Mouse (Mus musculus) limb, embryonic 10.5 days (tissue): ENCODE measurements at regions not wholly inside any gene's neighbourhood (a gene's known extent, or its start where the extent isn't known, plus 50 kb on each side); places are given as distances from the start of the nearest gene placed in this dataset.

Experiments used
- DNase-seq: peaks from one replicate; pipeline ENCODE4 v3.0.0-alpha.2; 2017; ENCODE audit warnings: low spot score
- H3K27ac ChIP-seq: fragments of 300-500 bp; sonication (generic); 2 replicates; pipeline ENCODE4 v1.5.1; 2016; ENCODE audit warnings: mild to moderate bottlenecking
- H3K27me3 ChIP-seq: fragments of 300-500 bp; sonication (generic); 2 replicates; pipeline ENCODE4 v1.6.1; 2016; ENCODE audit warnings: low read depth, mild to moderate bottlenecking; ENCODE audit not compliant: poor library complexity, severe bottlenecking
- H3K36me3 ChIP-seq: fragments of 300-500 bp; sonication (generic); 2 replicates; pipeline ENCODE4 v1.6.1; 2016; ENCODE audit warnings: mild to moderate bottlenecking, moderate library complexity
- H3K4me1 ChIP-seq: fragments of 300-500 bp; sonication (generic); 2 replicates; pipeline ENCODE4 v1.6.1; 2016
- H3K4me3 ChIP-seq: fragments of 300-500 bp; sonication (generic); 2 replicates; pipeline ENCODE4 v1.5.1; 2016; ENCODE audit warnings: mild to moderate bottlenecking, moderate library complexity
- H3K9me3 ChIP-seq: fragments of 300-500 bp; sonication (generic); replicated peaks from 2 replicates; pipeline ENCODE4 v1.6.1; 2016; ENCODE audit warnings: mild to moderate bottlenecking
- WGBS: fragments of 180-500 bp; shearing (Covaris S2); methylation state at CpG from one replicate; pipeline ENCODE4 v1.1.7; 2016; 5-methylcytosine and 5-hydroxymethylcytosine counted together

DNA sequence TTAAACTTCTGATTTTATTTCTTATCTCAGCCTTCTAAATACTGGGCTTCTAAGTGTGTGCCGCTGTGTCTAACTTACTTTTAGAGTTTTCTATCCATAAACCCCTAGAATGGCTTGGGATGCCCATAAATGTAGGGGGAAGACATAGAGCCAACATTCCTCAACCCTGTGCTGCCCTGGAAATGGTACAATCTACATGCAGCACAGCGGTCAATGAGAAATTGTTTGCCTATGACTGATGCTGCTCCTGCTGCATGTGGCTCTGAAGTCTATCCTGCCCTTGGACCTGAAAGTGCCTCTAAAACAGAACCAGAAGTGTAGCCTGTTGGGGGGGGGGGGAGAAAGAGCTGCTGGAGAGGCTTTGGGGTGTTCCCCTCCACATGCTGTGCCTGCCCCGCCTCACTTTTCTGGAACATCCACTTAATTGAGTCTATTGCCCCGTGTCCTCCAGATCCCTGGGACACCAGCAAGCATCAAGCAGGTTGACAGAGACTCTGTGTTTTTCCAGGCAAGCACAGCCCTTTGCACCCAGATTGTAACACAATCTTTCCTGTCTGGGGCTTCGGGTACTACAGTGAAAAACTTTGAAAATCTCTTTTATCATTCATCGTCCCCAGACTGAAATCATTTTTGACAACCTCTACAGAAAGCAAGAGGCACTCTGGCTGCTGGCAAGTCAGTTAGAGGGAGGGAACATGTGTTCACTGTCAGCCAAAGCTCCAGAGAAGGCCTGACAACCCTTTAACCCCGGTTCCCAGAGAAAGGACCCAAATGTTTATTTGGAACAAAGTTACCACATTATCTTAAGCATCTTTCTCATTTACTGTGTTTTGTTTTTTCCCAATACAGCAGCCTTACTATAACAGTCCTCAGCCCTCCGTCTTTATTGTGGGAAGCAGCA lies 101.4 kb upstream of the Meis1 start:
- Histone ChIP-seq H3K4me1 (peaks cover 10% of the 10 kb centered on the region), H3K27me3 (0 out of 2 replicates have a peak, but pooled peaks cover 3% of the 10 kb centered on the region), H3K9me3 (no peaks in the 10 kb centered on the region), H3K4me3 (no peak overlapping the region), H3K36me3 (no peaks in the 10 kb centered on the region), H3K27ac (no peak overlapping the region)
- WGBS, result 67% methylated on average over 8 of the region's 8 CpGs
- DNase-seq, result no peak

DNA sequence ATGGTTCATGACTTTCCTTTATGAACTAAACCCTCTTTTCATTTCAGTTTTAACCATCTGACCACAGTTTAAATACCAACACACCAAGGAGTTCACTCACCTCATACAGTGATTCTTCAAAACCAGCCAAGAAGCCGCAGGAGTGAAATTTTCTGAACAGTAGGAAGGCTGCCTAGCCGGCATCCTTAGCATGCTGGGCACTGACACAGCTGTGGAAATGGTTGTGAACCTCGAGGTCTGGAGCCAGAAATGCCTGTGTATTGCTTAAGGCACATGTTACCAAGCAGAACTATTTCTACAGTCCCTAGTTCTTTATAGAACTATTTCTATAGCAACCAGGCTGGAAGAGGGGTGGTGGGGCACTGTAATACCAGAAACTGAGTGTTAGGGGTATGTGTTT lies 102.1 kb upstream of the Meis1 start:
- 0 out of 2 replicates have a peak, but pooled peaks cover 3% of the 10 kb centered on the region for H3K27me3 ChIP-seq
- WGBS, result 74% methylated on average over 3 of the region's 3 CpGs

DNA sequence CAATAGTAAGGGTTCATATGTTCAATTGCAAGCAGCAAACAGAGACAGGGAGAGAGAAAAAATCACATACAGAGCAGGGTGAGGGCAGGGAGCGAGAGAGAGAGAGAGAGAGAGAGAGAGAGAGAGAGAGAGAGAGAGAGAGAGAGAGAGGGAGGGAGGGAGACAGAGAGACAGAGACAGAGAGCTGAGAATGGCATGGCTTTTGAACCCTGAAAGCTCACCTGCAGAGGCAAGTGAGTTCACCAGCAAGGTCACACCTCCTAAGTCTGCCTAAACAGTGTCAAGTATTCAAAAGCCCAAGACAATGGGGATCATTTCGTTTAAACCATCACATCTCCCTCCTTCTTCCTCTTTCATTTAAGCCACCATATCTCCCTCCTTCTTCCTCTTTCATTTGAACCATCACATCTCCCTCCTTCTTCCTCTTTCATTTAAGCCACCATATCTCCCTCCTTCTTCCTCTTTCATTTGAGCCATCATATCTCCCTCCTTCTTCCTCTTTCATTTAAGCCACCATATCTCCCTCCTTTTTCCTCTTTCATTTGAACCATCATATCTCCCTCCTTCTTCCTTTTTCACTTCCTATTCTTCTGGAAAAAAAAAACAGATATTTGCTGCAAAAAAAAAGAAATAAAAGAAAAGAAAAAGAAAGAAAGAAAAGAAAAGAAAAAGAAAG lies 116.7 kb upstream of the Meis1 start:
- WGBS, result 57% methylated on average over 2 of the region's 2 CpGs
- DNase-seq, result no peak
- Histone ChIP-seq H3K27me3 (no peaks in the 10 kb centered on the region), H3K9me3 (no peaks in the 10 kb centered on the region), H3K4me3 (no peak overlapping the region), H3K27ac (no peak overlapping the region), H3K36me3 (no peaks in the 10 kb centered on the region), H3K4me1 (0 out of 2 replicates have a peak, but pooled peaks cover 4% of the 10 kb centered on the region)

More for the DNA sequence above, 102.1 kb upstream of the Meis1 start:
- peaks cover 10% of the 10 kb centered on the region for H3K4me1 ChIP-seq
- H3K9me3 ChIP-seq, result no peaks in the 10 kb centered on the region
- DNase-seq, result no peak
- no peaks in the 10 kb centered on the region for H3K36me3 ChIP-seq
- no peak overlapping the region for H3K4me3 ChIP-seq
- H3K27ac ChIP-seq, result no peak overlapping the region

DNA sequence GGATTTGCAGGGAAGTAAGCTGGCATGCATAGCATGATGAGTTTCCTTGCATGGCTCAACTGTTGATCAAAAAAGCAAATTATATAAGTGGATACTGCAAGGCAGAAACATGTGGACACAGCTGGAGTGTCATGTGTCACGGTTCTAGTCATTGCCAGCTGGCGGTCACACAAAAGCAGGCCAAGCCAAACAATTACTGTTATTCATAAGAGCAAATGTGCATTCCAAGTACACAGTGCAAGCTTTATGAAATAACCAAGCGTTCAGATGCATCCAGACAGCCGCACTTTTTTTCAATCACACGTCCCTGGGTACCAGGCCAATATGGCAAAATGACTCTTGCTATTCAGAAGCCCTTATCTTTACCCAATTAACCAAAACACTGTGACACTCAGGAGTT lies 119.6 kb upstream of the Meis1 start:
- Histone ChIP-seq H3K4me1 (peaks cover 11% of the 10 kb centered on the region; the same call in 1 of the 2 replicates), H3K9me3 (no peaks in the 10 kb centered on the region), H3K27ac (no peak overlapping the region), H3K27me3 (no peaks in the 10 kb centered on the region), H3K4me3 (no peak overlapping the region), H3K36me3 (no peaks in the 10 kb centered on the region)
- DNase-seq, result no peak
- 87% methylated on average over 5 of the region's 5 CpGs for WGBS

DNA sequence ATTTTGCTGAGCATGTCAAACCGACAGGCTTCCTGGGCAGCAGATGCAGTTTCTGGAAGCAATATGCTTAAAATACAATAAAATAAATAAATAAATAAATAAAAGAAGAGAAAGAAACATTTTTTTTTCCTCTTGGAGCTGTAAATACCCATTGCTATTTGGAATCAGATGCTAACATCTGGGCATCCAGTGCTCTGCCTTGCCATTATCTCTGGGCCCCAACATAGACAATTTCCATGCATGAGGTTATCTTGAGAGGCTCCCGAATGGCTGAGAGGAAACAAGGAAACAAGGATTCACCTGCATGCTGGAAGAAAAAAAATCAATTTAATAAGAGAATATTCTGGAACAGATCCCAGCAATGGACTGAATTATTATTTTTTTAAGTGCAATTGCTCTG lies 120.0 kb upstream of the Meis1 start:
- H3K4me1 ChIP-seq, result peaks cover 12% of the 10 kb centered on the region; the same call in 1 of the 2 replicates
- H3K27me3 ChIP-seq, result no peaks in the 10 kb centered on the region
- no peaks in the 10 kb centered on the region for H3K36me3 ChIP-seq
- H3K27ac ChIP-seq, result no peak overlapping the region
- DNase-seq, result no peak
- WGBS, result 86% methylated on average over 2 of the region's 2 CpGs
- no peaks in the 10 kb centered on the region for H3K9me3 ChIP-seq
- H3K4me3 ChIP-seq, result no peak overlapping the region

DNA sequence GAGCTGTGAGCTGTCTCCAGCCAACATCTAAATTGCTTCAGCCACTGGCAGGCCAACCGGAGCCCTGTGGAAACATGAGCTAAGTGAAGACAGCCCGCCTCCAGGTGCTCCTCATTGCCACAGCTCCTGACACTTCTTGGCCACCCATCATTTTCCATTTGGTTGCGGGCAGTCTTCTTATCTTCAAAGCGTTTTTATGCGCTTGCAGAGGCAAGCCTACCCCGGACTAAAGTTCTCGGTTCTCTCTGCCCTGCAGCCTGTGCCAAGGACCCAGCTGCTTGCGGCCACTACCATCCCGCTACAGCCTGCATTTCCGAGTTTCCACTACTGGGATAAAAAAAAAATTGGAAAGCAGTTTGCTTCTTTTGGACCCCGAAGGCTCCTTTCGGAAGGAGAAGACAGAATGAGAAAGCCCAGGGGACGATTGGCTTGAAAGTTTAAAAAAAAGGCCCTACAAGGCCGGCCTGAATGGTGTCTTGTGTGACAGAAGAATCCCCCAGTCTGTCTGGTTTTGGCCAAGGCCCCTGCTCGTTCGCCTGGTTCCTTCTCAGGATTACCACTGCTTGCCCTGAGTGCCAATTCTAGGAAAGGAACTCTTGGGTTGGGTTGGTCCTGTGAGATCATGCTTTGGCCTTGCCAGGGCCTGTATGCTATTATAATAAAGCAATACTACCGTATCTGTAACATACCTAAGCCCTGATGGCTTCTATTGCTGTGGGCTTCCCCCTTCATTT lies 124.6 kb upstream of the Meis1 start:
- H3K4me1 ChIP-seq, result peaks cover 9% of the 10 kb centered on the region; the same call in 1 of the 2 replicates
- no peak overlapping the region; the same call in 1 of the 2 replicates for H3K27ac ChIP-seq
- no peaks in the 10 kb centered on the region for H3K9me3 ChIP-seq
- 60% methylated on average over 17 of the region's 17 CpGs for WGBS
- no peaks in the 10 kb centered on the region for H3K36me3 ChIP-seq
- H3K4me3 ChIP-seq, result no peak overlapping the region
- peak; percentile 32 for DNase-seq
- H3K27me3 ChIP-seq, result no peaks in the 10 kb centered on the region

DNA sequence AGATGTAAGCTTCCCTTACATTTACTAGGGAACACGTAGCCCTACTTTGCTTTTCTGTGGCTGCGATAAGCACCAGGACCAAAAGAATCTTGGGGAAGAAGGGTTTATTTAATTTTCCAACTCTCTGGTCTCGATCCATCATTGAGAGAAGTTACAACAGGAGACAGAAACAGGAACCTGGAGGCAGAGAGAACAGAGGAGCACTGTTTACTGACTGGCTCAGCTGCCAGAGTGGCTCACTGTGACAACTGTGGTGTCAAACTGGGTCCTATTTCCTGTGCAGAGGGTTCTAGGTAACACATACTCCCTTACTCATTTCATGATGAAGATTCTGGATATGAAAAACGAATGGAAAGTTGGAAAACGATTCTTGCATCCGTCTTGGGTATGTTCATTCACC lies 125.7 kb upstream of the Meis1 start:
- H3K36me3 ChIP-seq, result no peaks in the 10 kb centered on the region
- H3K27me3 ChIP-seq, result no peaks in the 10 kb centered on the region
- 86% methylated on average over 6 of the region's 6 CpGs for WGBS
- no peak overlapping the region for H3K27ac ChIP-seq
- no peak for DNase-seq
- H3K4me1 ChIP-seq, result peaks cover 9% of the 10 kb centered on the region; the same call in 1 of the 2 replicates
- no peaks in the 10 kb centered on the region for H3K9me3 ChIP-seq
- no peak overlapping the region for H3K4me3 ChIP-seq

DNA sequence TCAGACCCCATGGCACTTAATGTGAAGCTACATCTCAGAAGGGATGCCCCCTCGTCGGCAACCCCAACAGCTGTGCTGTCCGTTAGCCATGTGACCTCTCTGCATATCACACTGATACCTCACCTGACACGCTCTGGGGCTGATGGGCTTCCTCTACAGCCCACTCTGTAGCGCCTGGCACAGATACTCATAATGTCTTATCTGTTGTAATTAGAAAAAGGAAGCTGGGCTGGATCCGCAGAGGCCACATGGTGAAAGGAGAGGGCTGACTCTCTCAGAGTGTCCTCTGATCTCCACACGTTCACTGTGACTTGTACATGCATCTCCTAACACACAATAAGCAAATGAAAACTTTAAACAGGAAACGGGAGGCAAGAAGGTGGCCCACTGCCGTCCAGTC lies 126.5 kb upstream of the Meis1 start:
- DNase-seq, result no peak
- H3K27me3 ChIP-seq, result no peaks in the 10 kb centered on the region
- no peak overlapping the region for H3K4me3 ChIP-seq
- peaks cover 9% of the 10 kb centered on the region; the same call in 1 of the 2 replicates for H3K4me1 ChIP-seq
- WGBS, result 86% methylated on average over 9 of the region's 9 CpGs
- H3K27ac ChIP-seq, result no peak overlapping the region
- no peaks in the 10 kb centered on the region for H3K9me3 ChIP-seq
- no peaks in the 10 kb centered on the region for H3K36me3 ChIP-seq

DNA sequence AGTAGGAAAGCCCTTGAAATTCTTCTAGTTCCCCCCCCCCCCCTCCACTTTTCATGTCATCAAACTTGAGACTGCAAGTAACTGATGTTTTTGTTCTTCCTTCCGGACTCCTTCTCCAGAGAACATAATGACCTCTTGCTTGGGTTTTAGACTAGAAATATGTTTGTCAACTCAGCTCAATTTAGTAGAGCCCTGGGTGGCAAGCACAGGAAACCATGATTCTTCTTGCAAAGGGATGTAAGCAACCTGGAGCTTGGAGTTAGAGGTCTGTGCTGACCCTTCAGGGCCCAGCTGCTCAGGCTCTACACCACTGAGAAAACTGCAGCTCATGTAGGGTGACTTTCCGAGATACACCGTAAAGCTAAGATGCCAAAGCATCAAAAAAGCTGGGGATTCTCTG lies 127.2 kb upstream of the Meis1 start:
- DNase-seq, result no peak
- WGBS, result 80% methylated on average over 3 of the region's 3 CpGs
- Histone ChIP-seq H3K36me3 (no peaks in the 10 kb centered on the region), H3K4me1 (peaks cover 9% of the 10 kb centered on the region; the same call in 1 of the 2 replicates), H3K4me3 (no peak overlapping the region), H3K27ac (no peak overlapping the region), H3K27me3 (no peaks in the 10 kb centered on the region), H3K9me3 (no peaks in the 10 kb centered on the region)

DNA sequence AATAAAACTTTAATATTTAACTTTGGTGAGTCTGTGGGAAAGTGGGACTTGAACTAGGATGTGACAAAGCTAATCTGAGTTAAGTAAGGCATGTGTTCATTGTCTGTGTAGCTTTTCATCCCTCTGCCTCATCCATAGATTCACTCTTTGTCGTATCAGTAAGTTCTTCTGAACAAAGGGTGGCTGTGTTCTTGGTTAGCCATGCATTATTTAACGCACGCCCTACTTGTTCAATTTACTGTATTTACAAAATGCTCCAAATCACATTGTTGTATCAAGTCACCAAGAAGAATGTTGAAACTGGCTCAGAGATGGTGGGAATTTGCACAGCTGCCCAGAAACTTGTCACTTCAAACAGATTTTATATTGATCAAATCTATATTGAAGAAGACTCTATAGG lies 132.2 kb upstream of the Meis1 start:
- Histone ChIP-seq H3K36me3 (no peaks in the 10 kb centered on the region), H3K4me1 (no peaks in the 10 kb centered on the region), H3K9me3 (no peaks in the 10 kb centered on the region), H3K27me3 (no peaks in the 10 kb centered on the region), H3K27ac (no peak overlapping the region), H3K4me3 (no peak overlapping the region)
- WGBS, result 91% methylated on average over 3 of the region's 3 CpGs
- DNase-seq, result no peak

DNA sequence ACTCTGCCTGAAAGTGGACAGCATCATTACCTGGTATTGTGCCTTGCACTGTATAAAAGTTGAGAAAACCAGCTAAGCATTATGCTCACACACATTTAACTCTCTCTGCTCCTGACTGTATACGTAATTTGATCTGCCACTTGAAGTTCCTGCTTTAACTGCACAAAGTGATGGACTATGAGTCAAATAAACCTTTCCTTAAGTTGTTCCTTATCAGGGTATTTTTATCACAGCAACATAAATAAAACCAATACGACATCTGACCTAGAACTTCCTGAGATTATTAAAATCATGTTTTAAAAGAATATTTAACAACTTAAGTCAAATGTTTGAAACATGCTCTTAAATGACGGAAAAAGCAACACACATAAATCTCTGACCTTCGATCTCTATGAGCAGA lies 134.9 kb upstream of the Meis1 start:
- Histone ChIP-seq H3K4me3 (no peak overlapping the region), H3K27ac (no peak overlapping the region), H3K4me1 (no peaks in the 10 kb centered on the region), H3K9me3 (no peaks in the 10 kb centered on the region), H3K36me3 (no peaks in the 10 kb centered on the region), H3K27me3 (no peaks in the 10 kb centered on the region)
- WGBS, result 74% methylated on average over 4 of the region's 4 CpGs
- no peak for DNase-seq

DNA sequence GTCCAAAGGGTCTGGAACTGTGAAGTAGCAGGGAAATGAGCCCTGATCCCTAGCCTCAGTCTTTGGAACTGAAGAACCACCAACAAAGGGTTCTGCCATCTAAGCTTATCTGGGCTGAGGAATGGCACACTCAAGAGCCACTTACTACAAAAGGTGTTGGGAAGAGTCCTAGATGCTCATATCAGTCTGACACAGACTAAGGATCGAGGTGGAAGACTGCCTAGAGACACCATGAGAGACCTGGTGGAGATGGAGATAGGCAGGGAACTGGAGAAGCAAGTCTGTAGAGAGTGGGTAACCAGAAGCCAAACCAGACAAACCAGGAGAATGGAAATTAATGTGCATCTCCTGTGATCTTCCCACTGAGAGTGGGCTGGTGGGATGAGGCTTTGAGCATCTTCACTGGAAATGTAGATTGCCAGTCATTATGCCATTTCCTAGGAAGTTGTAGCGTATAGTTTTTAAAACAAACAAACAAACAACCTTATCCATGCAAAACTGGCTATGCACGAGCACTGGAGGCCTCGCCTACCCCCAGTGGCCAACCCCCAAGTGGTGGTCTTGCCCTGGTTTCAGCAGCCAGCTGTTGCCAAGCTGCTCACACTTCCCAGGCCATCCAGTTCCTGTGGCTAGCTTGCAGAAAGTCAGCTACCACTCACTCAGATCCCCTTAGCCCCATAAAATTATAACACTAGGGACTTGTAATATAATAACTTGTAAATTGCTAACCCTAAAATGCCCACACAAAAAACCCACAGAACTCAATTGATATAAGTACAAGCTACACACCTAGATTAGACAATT lies 136.2 kb upstream of the Meis1 start:
- no peak for DNase-seq
- no peak overlapping the region for H3K4me3 ChIP-seq
- no peaks in the 10 kb centered on the region for H3K36me3 ChIP-seq
- no peak overlapping the region for H3K27ac ChIP-seq
- no peaks in the 10 kb centered on the region for H3K4me1 ChIP-seq
- no peaks in the 10 kb centered on the region for H3K27me3 ChIP-seq
- no peaks in the 10 kb centered on the region for H3K9me3 ChIP-seq
- 89% methylated on average over 4 of the region's 4 CpGs for WGBS
